Mouse (Mus musculus) kidney, embryonic 15.5 days (tissue): ENCODE results near the gene Aktip. TPM values are rescaled to one million over a fixed set of nuclear protein-coding genes. Genes with fewer than 3 reads are reported as not detected.

Source experiments
- ATAC-seq: fragments of 200-750 bp; cut with Nextera tagmentation; replicated peaks from 2 replicates; pipeline ENCODE4 v1.8.0; 2017; ENCODE audit warnings: moderate TSS enrichment; ENCODE audit not compliant: low FRiP score
- H3K27ac ChIP-seq: fragments of 300-500 bp; sonication (generic); 2 replicates; pipeline ENCODE4 v1.5.1; 2015; ENCODE audit warnings: mild to moderate bottlenecking, inconsistent platforms
- H3K27me3 ChIP-seq: fragments of 300-500 bp; sonication (generic); 2 replicates; pipeline ENCODE4 v1.6.1; 2015; ENCODE audit warnings: inconsistent platforms
- H3K36me3 ChIP-seq: fragments of 300-500 bp; sonication (generic); 2 replicates; pipeline ENCODE4 v1.6.1; 2015; ENCODE audit warnings: inconsistent platforms
- H3K4me1 ChIP-seq: fragments of 300-500 bp; sonication (generic); 2 replicates; pipeline ENCODE4 v1.6.1; 2015; ENCODE audit warnings: inconsistent platforms
- H3K4me2 ChIP-seq: fragments of 300-500 bp; sonication (generic); 2 replicates; pipeline ENCODE4 v1.6.1; 2015; ENCODE audit warnings: moderate library complexity, mild to moderate bottlenecking, inconsistent platforms
- H3K4me3 ChIP-seq: fragments of 300-500 bp; sonication (generic); replicated peaks from 2 replicates; pipeline ENCODE4 v1.5.1; 2015; ENCODE audit warnings: mild to moderate bottlenecking, inconsistent platforms
- H3K9ac ChIP-seq: fragments of 300-500 bp; sonication (generic); 2 replicates; pipeline ENCODE4 v1.6.1; 2015; ENCODE audit warnings: mild to moderate bottlenecking, inconsistent platforms
- H3K9me3 ChIP-seq: fragments of 300-500 bp; sonication (generic); replicated peaks from 2 replicates; pipeline ENCODE4 v1.6.1; 2016; ENCODE audit warnings: inconsistent platforms
- WGBS: fragments of 180-500 bp; shearing (Covaris S2); methylation state at CpG from one replicate; pipeline ENCODE4 v1.1.7; 2015; ENCODE audit warnings: mixed read lengths; 5-methylcytosine and 5-hydroxymethylcytosine counted together
- polyA plus RNA-seq: library from polyadenylated mRNA; unstranded; fragments of >200 nt; fragmentation: Nextera tagmentation; extraction: Ambion mirVana; gene quantifications from 2 replicates; pipeline ENCODE4 v1.2.1, GENCODE M21; 2015

Gene Aktip
- polyA plus RNA-seq, 1 experiment from 2014 or later: 69.9 TPM

GRCm38 (mm10) chr8:91214287-91214686 lies 14.5 kb upstream of the Aktip start:
- WGBS: 80% methylated on average over 3 of the region's 3 CpGs
- Histone ChIP-seq H3K27ac (no peak overlapping the region), H3K4me1 (no peaks in the 10 kb centered on the region), H3K9me3 (no peaks in the 10 kb centered on the region), H3K27me3 (no peaks in the 10 kb centered on the region), H3K9ac (no peak overlapping the region), H3K4me3 (no peak overlapping the region), H3K36me3 (no peaks in the 10 kb centered on the region), H3K4me2 (no peak overlapping the region)
- ATAC-seq: no peak

- 93% methylated on average over 2 of the region's 2 CpGs for WGBS
These were observed 13.2 kb upstream of the Aktip start for GRCm38 (mm10) chr8:91212948-91213347.

GRCm38 (mm10) chr8:91209658-91210057 lies 9.9 kb upstream of the Aktip start:
- WGBS: 84% methylated on average over 3 of the region's 3 CpGs
- Histone ChIP-seq H3K27ac (no peak overlapping the region), H3K27me3 (0 out of 2 replicates have a peak, but pooled peaks cover 2% of the 10 kb centered on the region), H3K9me3 (no peaks in the 10 kb centered on the region), H3K9ac (no peak overlapping the region), H3K4me1 (0 out of 2 replicates have a peak, but pooled peaks cover 2% of the 10 kb centered on the region), H3K4me2 (no peak overlapping the region), H3K36me3 (no peaks in the 10 kb centered on the region), H3K4me3 (no peak overlapping the region)
- ATAC-seq: no peak

More at GRCm38 (mm10) chr8:91212948-91213347, 13.2 kb upstream of the Aktip start:
- 0 out of 2 replicates have a peak, but pooled peaks cover 2% of the 10 kb centered on the region for H3K27me3 ChIP-seq
- no peak overlapping the region for H3K4me2 ChIP-seq
- no peaks in the 10 kb centered on the region for H3K4me1 ChIP-seq
- no peak overlapping the region for H3K9ac ChIP-seq
- no peak overlapping the region for H3K4me3 ChIP-seq
- H3K27ac ChIP-seq: no peak overlapping the region
- ATAC-seq: no peak
- no peaks in the 10 kb centered on the region for H3K9me3 ChIP-seq
- no peaks in the 10 kb centered on the region for H3K36me3 ChIP-seq

GRCm38 (mm10) chr8:91207676-91208075 lies 7.9 kb upstream of the Aktip start:
- H3K36me3 ChIP-seq: no peaks in the 10 kb centered on the region
- H3K9ac ChIP-seq: no peak overlapping the region
- 0 out of 2 replicates have a peak, but pooled peaks cover 2% of the 10 kb centered on the region for H3K4me1 ChIP-seq
- no peak overlapping the region for H3K4me2 ChIP-seq
- H3K27me3 ChIP-seq: 0 out of 2 replicates have a peak, but pooled peaks cover 2% of the 10 kb centered on the region
- H3K4me3 ChIP-seq: no peak overlapping the region
- H3K27ac ChIP-seq: no peak overlapping the region
- no peak for ATAC-seq
- no peaks in the 10 kb centered on the region for H3K9me3 ChIP-seq
- 58% methylated on average over 2 of the region's 2 CpGs for WGBS

GRCm38 (mm10) chr8:91205897-91206296 lies 6.1 kb upstream of the Aktip start:
- H3K9ac ChIP-seq: no peak overlapping the region
- H3K4me2 ChIP-seq: no peak overlapping the region
- 0 out of 2 replicates have a peak, but pooled peaks cover 2% of the 10 kb centered on the region for H3K27me3 ChIP-seq
- ATAC-seq: peak; percentile 64; the same call in 1 of the 2 replicates
- 0 out of 2 replicates have a peak, but pooled peaks cover 2% of the 10 kb centered on the region for H3K4me1 ChIP-seq
- no peak overlapping the region for H3K4me3 ChIP-seq
- H3K27ac ChIP-seq: no peak overlapping the region
- H3K9me3 ChIP-seq: no peaks in the 10 kb centered on the region
- WGBS: 61% methylated on average over 6 of the region's 6 CpGs
- H3K36me3 ChIP-seq: no peaks in the 10 kb centered on the region

GRCm38 (mm10) chr8:91201184-91201583 lies 1.4 kb upstream of the Aktip start:
- H3K27ac ChIP-seq: no peak overlapping the region
- H3K4me1 ChIP-seq: 0 out of 2 replicates have a peak, but pooled peaks cover 2% of the 10 kb centered on the region
- 68% methylated on average over 2 of the region's 2 CpGs for WGBS
- H3K4me2 ChIP-seq: no peak overlapping the region
- H3K4me3 ChIP-seq: no peak overlapping the region
- H3K27me3 ChIP-seq: no peaks in the 10 kb centered on the region
- no peak for ATAC-seq
- no peaks in the 10 kb centered on the region for H3K9me3 ChIP-seq
- H3K36me3 ChIP-seq: no peaks in the 10 kb centered on the region
- no peak overlapping the region for H3K9ac ChIP-seq

GRCm38 (mm10) chr8:91198036-91198435 lies 1.7 kb downstream of the Aktip start:
- Histone ChIP-seq H3K4me2 (no peak overlapping the region), H3K27me3 (peaks cover 21% of the 10 kb centered on the region; the same call in 1 of the 2 replicates), H3K9me3 (no peaks in the 10 kb centered on the region), H3K27ac (no peak overlapping the region), H3K4me3 (no peak overlapping the region), H3K4me1 (no peaks in the 10 kb centered on the region), H3K9ac (no peak overlapping the region), H3K36me3 (no peaks in the 10 kb centered on the region)
- ATAC-seq: no peak
- 64% methylated on average over 3 of the region's 3 CpGs for WGBS

- no peak overlapping the region for H3K9ac ChIP-seq
- no peak overlapping the region for H3K4me3 ChIP-seq
- H3K4me1 ChIP-seq: no peaks in the 10 kb centered on the region
- no peaks in the 10 kb centered on the region for H3K9me3 ChIP-seq
- H3K36me3 ChIP-seq: no peaks in the 10 kb centered on the region
- H3K27ac ChIP-seq: no peak overlapping the region
- WGBS: 75% methylated on average over 5 of the region's 5 CpGs
- no peak for ATAC-seq
- H3K27me3 ChIP-seq: peaks cover 28% of the 10 kb centered on the region
- no peak overlapping the region for H3K4me2 ChIP-seq
These were observed 2.5 kb downstream of the Aktip start for GRCm38 (mm10) chr8:91197233-91197632.

- peaks cover 32% of the 10 kb centered on the region for H3K27me3 ChIP-seq
- 80% methylated on average over 12 of the region's 12 CpGs for WGBS
- H3K27ac ChIP-seq: no peak overlapping the region
- no peak for ATAC-seq
- H3K36me3 ChIP-seq: no peaks in the 10 kb centered on the region
- no peaks in the 10 kb centered on the region for H3K4me1 ChIP-seq
- H3K9ac ChIP-seq: no peak overlapping the region
- H3K9me3 ChIP-seq: no peaks in the 10 kb centered on the region
- no peak overlapping the region for H3K4me3 ChIP-seq
- H3K4me2 ChIP-seq: no peak overlapping the region
These were observed 3.1 kb downstream of the Aktip start for GRCm38 (mm10) chr8:91196661-91197060.

- WGBS: 86% methylated on average over 2 of the region's 2 CpGs
- Histone ChIP-seq H3K27me3 (peaks cover 52% of the 10 kb centered on the region), H3K4me2 (no peak overlapping the region), H3K9me3 (no peaks in the 10 kb centered on the region), H3K4me1 (peaks cover 7% of the 10 kb centered on the region), H3K36me3 (no peaks in the 10 kb centered on the region), H3K9ac (no peak overlapping the region), H3K4me3 (no peak overlapping the region), H3K27ac (no peak overlapping the region)
- ATAC-seq: no peak
These were observed 5.7 kb downstream of the Aktip start for GRCm38 (mm10) chr8:91194081-91194480.

GRCm38 (mm10) chr8:91192941-91193340 lies 6.8 kb downstream of the Aktip start:
- no peaks in the 10 kb centered on the region for H3K9me3 ChIP-seq
- no peak overlapping the region for H3K27ac ChIP-seq
- no peak overlapping the region for H3K4me2 ChIP-seq
- no peaks in the 10 kb centered on the region for H3K36me3 ChIP-seq
- H3K4me3 ChIP-seq: no peak overlapping the region
- no peak for ATAC-seq
- H3K9ac ChIP-seq: no peak overlapping the region
- 84% methylated on average over 5 of the region's 5 CpGs for WGBS
- H3K27me3 ChIP-seq: peaks cover 59% of the 10 kb centered on the region
- H3K4me1 ChIP-seq: peaks cover 7% of the 10 kb centered on the region

GRCm38 (mm10) chr8:91190816-91191340 lies 8.9 kb downstream of the Aktip start:
- peak overlapping the region; percentile 48 for H3K4me2 ChIP-seq
- under 1% methylated on average over 17 of the region's 17 CpGs for WGBS
- H3K4me1 ChIP-seq: peaks cover 7% of the 10 kb centered on the region
- peak; percentile 83 for ATAC-seq
- no peaks in the 10 kb centered on the region for H3K9me3 ChIP-seq
- H3K4me3 ChIP-seq: no peak overlapping the region
- H3K27ac ChIP-seq: no peak overlapping the region
- no peak overlapping the region for H3K9ac ChIP-seq
- peaks cover 59% of the 10 kb centered on the region for H3K27me3 ChIP-seq
- no peaks in the 10 kb centered on the region for H3K36me3 ChIP-seq

- 35% methylated on average over 9 of the region's 11 CpGs for WGBS
- no peak for ATAC-seq
- Histone ChIP-seq H3K36me3 (no peaks in the 10 kb centered on the region), H3K4me2 (no peak overlapping the region), H3K27me3 (peaks cover 38% of the 10 kb centered on the region), H3K9me3 (no peaks in the 10 kb centered on the region), H3K4me3 (no peak overlapping the region), H3K27ac (no peak overlapping the region), H3K4me1 (peaks cover 7% of the 10 kb centered on the region), H3K9ac (no peak overlapping the region)
These were observed 11.6 kb downstream of the Aktip start for GRCm38 (mm10) chr8:91188152-91188551.
